Mouse (Mus musculus) heart, adult 2 months (tissue): ENCODE measurements around the gene Rpsa.

Source experiments
- CTCF ChIP-seq: fragments of 200-600 bp; IDR thresholded peaks from 2 replicates; pipeline ENCODE4 v1.8.1; 2022; ENCODE audit warnings: antibody characterized with exemption, mild to moderate bottlenecking, moderate library complexity
- EP300 ChIP-seq: fragments of 200-500 bp; IDR thresholded peaks from 2 replicates; pipeline ENCODE4 v1.6.1; 2011; ENCODE audit warnings: low read depth, low read length, control low read depth; ENCODE audit not compliant: insufficient read depth
- POLR2A ChIP-seq: fragments of 200-500 bp; IDR thresholded peaks from 2 replicates; pipeline ENCODE4 v1.6.1; 2011; ENCODE audit warnings: mild to moderate bottlenecking, low read depth, low read length, control low read depth; ENCODE audit not compliant: insufficient read depth

DNA sequence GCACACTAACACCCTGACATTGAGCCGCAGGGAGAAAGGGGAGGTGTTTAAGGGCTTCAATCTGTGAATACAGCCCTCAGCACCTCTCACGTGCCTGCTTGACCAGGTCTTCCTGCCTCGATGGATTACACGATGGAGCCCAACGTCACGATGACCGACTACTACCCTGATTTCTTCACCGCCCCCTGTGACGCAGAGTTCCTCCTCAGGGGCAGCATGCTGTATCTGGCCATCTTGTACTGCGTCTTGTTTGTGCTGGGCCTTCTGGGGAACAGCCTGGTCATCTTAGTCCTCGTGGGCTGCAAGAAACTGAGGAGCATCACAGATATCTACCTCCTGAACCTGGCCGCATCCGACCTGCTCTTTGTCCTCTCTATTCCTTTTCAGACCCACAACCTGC is 33.8 kb upstream of the Rpsa start:
- no peak for TF ChIP-seq CTCF
- no peak for TF ChIP-seq POLR2A
- no peak for TF ChIP-seq EP300
